Mouse (Mus musculus): ENCODE results near the gene Tmem130.

DNA sequence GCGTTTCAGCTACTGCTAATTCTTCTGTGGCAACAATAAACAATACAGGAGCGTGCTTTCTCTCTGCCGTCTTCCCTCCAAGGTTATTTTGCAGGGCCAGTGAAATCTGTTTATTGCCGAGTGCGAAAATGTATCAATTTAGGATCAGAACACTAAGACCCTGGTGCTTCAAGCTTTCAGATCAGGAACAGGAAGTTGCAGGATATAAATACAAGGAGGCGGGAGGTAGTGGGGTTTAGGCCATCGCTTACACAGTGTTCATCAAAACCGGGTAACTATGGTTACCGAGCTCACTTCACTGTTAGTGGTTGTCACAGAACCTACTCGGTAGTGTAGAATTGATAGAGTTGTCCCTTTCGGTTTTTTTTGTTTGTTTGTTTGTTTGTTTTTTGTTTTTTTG lies 5.0 kb upstream of the Tmem130 start:
- no peak for TF ChIP-seq CTCF (IDR thresholded peaks at IDR 0.05; ENCODE audit: borderline replicate concordance, extremely low read depth, insufficient read depth, insufficient read length)
- TF ChIP-seq POLR2A (IDR thresholded peaks at IDR 0.05; ENCODE audit: borderline replicate concordance, extremely low read depth, insufficient read depth, insufficient read length, poor library complexity, severe bottlenecking) = no peak
